Mouse (Mus musculus) liver, adult 2 months (tissue): ENCODE measurements at regions not wholly inside any gene's neighbourhood (a gene's known extent, or its start where the extent isn't known, plus 50 kb on each side); places are given as distances from the start of the nearest gene placed in this dataset.

Source experiments
- CTCF ChIP-seq: fragments of 200-500 bp; IDR thresholded peaks from 2 replicates; pipeline ENCODE4 v1.5.1; 2011; ENCODE audit warnings: low read depth, low read length, control low read depth
- POLR2A ChIP-seq: fragments of 200-500 bp; IDR thresholded peaks from 2 replicates; pipeline ENCODE4 v1.6.1; 2011; ENCODE audit warnings: low read length, control low read depth; ENCODE audit not compliant: insufficient read depth; ENCODE audit errors: extremely low read depth

- TF ChIP-seq CTCF (no peak), POLR2A (no peak)
These were observed 168.3 kb downstream of the Cdca7 start for GRCm38 (mm10) chr2:72644151-72644843.
